Mouse (Mus musculus) midbrain, embryonic 15.5 days (tissue): ENCODE measurements around the gene 1700016C15Rik. TPM values are rescaled to one million over a fixed set of nuclear protein-coding genes. Genes with fewer than 3 reads are reported as not detected.
A peak's percentile ranks its signal among the peaks of the same experiment; 100 is the strongest.

Experiments
- ATAC-seq: fragments of 200-750 bp; cut with Nextera tagmentation; replicated peaks from 2 replicates; pipeline ENCODE4 v1.8.0; 2017; ENCODE audit warnings: moderate TSS enrichment
- H3K27ac ChIP-seq: fragments of 300-500 bp; sonication (generic); 2 replicates; pipeline ENCODE4 v1.5.1; 2015; ENCODE audit warnings: mild to moderate bottlenecking, inconsistent platforms
- H3K27me3 ChIP-seq: fragments of 300-500 bp; sonication (generic); replicated peaks from 2 replicates; pipeline ENCODE4 v1.6.1; 2015; ENCODE audit warnings: inconsistent platforms
- H3K36me3 ChIP-seq: fragments of 300-500 bp; sonication (generic); replicated peaks from 2 replicates; pipeline ENCODE4 v1.6.1; 2015; ENCODE audit warnings: inconsistent platforms
- H3K4me1 ChIP-seq: fragments of 300-500 bp; sonication (generic); 2 replicates; pipeline ENCODE4 v1.6.1; 2015; ENCODE audit warnings: inconsistent platforms
- H3K4me2 ChIP-seq: fragments of 300-500 bp; sonication (generic); 2 replicates; pipeline ENCODE4 v1.6.1; 2015; ENCODE audit warnings: inconsistent platforms, mild to moderate bottlenecking, moderate library complexity
- H3K4me3 ChIP-seq: fragments of 300-500 bp; sonication (generic); 2 replicates; pipeline ENCODE4 v1.5.1; 2015; ENCODE audit warnings: mild to moderate bottlenecking, inconsistent platforms
- H3K9ac ChIP-seq: fragments of 300-500 bp; sonication (generic); 2 replicates; pipeline ENCODE4 v1.6.1; 2015; ENCODE audit warnings: mild to moderate bottlenecking, inconsistent platforms
- H3K9me3 ChIP-seq: fragments of 300-500 bp; sonication (generic); 2 replicates; pipeline ENCODE4 v1.6.1; 2016; ENCODE audit warnings: inconsistent platforms
- WGBS: fragments of 180-500 bp; shearing (Covaris S2); methylation state at CpG from one replicate; pipeline ENCODE4 v1.1.7; 2015; ENCODE audit warnings: mixed read lengths; 5-methylcytosine and 5-hydroxymethylcytosine counted together
- polyA plus RNA-seq: library from polyadenylated mRNA; unstranded; fragments of >200 nt; fragmentation: Nextera tagmentation; extraction: Ambion mirVana; gene quantifications from 2 replicates; pipeline ENCODE4 v1.2.1, GENCODE M21; 2015

1700016C15Rik gene
- polyA plus RNA-seq, result not detected in 2 replicates

DNA sequence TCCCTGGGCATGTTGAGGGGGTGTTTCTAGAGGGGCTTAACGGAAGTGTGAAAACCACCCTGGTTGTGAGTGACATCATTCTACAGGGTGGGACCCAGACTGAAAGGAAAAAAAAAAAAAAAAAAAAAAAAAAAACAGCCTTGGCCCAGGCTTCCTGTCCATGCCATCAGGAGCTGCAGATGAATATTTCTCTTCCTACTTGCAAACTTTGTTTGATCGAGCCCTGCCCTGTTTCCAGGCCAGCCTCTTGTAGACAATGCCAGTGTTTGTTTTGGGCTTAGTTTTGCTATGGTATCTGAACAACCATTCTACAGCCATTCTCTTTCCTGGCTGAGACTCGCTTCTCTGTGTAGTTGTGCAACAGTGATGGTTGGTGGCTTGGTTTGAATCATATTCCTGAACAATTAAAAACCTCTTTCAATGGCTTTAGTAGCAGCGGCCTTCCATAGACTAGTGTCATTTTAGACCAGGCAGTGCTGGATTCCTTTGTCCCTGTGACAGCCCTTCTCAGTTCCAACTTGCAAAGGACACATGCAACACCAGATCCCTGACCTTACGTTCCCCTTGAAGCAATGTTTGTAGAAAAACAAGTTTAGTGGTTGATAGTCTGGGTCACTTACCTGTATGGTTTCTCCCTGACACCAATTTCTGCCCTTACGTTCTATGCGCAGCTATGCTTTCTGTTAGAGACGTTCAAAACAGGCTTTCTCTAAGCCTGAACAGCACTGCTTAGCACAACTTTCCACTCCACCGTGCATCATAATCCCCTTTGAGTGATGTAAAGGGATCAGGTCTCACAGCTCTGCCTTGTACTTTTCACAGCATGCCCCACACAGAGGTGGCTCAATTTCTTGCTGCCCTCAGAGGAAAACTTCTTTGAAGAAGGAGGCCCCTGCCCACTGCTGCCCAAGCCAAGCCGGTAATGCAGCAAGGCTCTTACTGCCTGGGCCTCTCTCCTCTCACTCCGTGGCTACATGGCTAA lies at the start of gene 1700016C15Rik:
Gene 1700016C15Rik, plus strand, starts transcription at position 772 of the 982 bp plus-strand sequence.
- 30% methylated on average over 11 of the region's 11 CpGs for WGBS
- no peaks in the 10 kb centered on the region for H3K9me3 ChIP-seq
- H3K27me3 ChIP-seq, result no peaks in the 10 kb centered on the region
- no peaks in the 10 kb centered on the region for H3K36me3 ChIP-seq
- H3K4me1 ChIP-seq, result no peaks in the 10 kb centered on the region
- H3K9ac ChIP-seq, result no peak within 1 kb of the TSS
- H3K4me3 ChIP-seq, result no peak within 1 kb of the TSS
- ATAC-seq, result 0 out of 2 replicates have a peak, but pooled peaks have one; percentile 45
- no peak within 1 kb of the TSS for H3K4me2 ChIP-seq
- H3K27ac ChIP-seq, result no peak within 1 kb of the TSS

DNA sequence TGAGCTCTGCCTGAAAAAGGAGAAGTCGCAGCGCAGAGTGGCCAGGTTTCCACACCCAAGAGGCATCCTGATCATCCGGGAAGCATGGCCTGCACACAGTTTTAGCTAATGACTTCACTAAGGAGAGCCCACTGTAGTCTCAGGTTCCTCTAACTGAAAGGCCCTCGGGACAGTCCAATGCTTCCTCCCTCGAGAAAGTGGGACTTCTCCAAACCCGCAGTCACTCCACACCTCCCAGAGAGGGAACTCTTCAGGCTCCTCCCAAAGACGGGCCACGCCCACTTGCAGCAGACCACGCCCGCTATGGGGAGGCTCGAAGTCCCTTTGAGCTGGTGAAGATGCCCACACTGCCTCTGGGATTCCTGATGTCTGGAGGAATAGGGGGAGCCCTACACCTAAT lies 48.4 kb upstream of the 1700016C15Rik start:
- no peak for ATAC-seq
- Histone ChIP-seq H3K9ac (no peak overlapping the region), H3K27ac (no peak overlapping the region), H3K27me3 (no peaks in the 10 kb centered on the region), H3K9me3 (no peaks in the 10 kb centered on the region), H3K4me2 (no peak overlapping the region), H3K4me1 (peaks cover 9% of the 10 kb centered on the region; the same call in 1 of the 2 replicates), H3K4me3 (no peak overlapping the region), H3K36me3 (no peaks in the 10 kb centered on the region)
- 83% methylated on average over 11 of the region's 11 CpGs for WGBS

GRCm38 (mm10) chr1:177683931-177684836 lies 45.4 kb upstream of the 1700016C15Rik start:
- peak; percentile 77 for ATAC-seq
- Histone ChIP-seq H3K4me3 (no peak overlapping the region), H3K4me1 (peaks cover 9% of the 10 kb centered on the region; the same call in 1 of the 2 replicates), H3K9ac (no peak overlapping the region), H3K27ac (0 out of 2 replicates have a peak overlapping the region, but pooled peaks have one; percentile 4), H3K9me3 (no peaks in the 10 kb centered on the region), H3K27me3 (no peaks in the 10 kb centered on the region), H3K36me3 (no peaks in the 10 kb centered on the region), H3K4me2 (peak overlapping the region; percentile 3; the same call in 1 of the 2 replicates)
- WGBS, result 27% methylated on average over 18 of the region's 18 CpGs

DNA sequence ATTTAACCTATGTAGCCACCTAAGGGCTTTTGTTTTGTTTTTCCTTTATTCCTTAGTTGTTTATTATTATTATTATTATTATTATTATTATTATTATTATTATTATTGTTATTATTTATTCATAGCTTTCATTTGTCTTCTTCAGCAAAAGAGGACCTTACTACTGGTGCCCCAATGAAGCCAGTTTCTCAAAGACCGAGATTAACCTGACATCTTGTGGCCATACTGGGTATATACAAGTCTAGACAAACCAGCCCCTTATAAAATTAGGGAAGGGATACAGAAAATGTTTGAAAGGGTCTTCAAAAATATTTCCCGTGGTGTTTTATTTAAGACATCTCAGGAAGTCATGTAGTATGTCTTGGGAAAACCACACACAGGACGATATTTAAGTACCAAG lies 44.7 kb upstream of the 1700016C15Rik start:
- ATAC-seq, result peak; percentile 70; the same call in 1 of the 2 replicates
- no peaks in the 10 kb centered on the region for H3K9me3 ChIP-seq
- H3K4me1 ChIP-seq, result peaks cover 9% of the 10 kb centered on the region; the same call in 1 of the 2 replicates
- H3K4me3 ChIP-seq, result no peak overlapping the region
- H3K36me3 ChIP-seq, result no peaks in the 10 kb centered on the region
- no peak overlapping the region for H3K9ac ChIP-seq
- WGBS, result 10% methylated on average over 3 of the region's 3 CpGs
- no peak overlapping the region for H3K4me2 ChIP-seq
- no peaks in the 10 kb centered on the region for H3K27me3 ChIP-seq
- no peak overlapping the region for H3K27ac ChIP-seq

DNA sequence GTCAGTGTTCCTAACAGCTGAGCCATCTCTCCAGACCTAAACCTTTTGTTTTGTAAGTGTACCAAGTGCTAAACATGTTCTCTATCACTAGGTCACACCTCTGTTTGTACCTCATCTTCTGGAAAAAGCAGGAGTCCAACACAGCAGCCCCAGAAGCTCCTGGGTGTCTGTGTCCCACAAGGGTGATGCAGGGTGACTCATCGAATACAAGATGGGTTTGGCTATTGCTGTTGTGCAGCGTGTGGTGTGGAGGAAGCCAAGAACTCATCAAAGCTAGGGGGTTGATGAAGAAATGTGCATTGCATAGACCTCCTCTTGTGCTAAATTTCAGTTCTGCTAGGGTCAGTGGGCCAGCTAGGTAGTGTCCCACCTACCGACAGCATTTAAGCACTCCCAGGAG lies 43.5 kb upstream of the 1700016C15Rik start:
- Histone ChIP-seq H3K27ac (no peak overlapping the region), H3K4me1 (peaks cover 9% of the 10 kb centered on the region; the same call in 1 of the 2 replicates), H3K4me3 (no peak overlapping the region), H3K4me2 (no peak overlapping the region), H3K9ac (no peak overlapping the region), H3K9me3 (no peaks in the 10 kb centered on the region), H3K36me3 (no peaks in the 10 kb centered on the region), H3K27me3 (no peaks in the 10 kb centered on the region)
- no peak for ATAC-seq
- WGBS, result 74% methylated on average over 3 of the region's 3 CpGs

- no peak for ATAC-seq
- H3K9me3 ChIP-seq, result no peaks in the 10 kb centered on the region
- no peak overlapping the region for H3K4me3 ChIP-seq
- peaks cover 9% of the 10 kb centered on the region; the same call in 1 of the 2 replicates for H3K4me1 ChIP-seq
- H3K27me3 ChIP-seq, result no peaks in the 10 kb centered on the region
- WGBS, result 77% methylated on average over 5 of the region's 5 CpGs
- no peak overlapping the region for H3K4me2 ChIP-seq
- H3K9ac ChIP-seq, result no peak overlapping the region
- H3K36me3 ChIP-seq, result no peaks in the 10 kb centered on the region
- H3K27ac ChIP-seq, result no peak overlapping the region
Observed at GRCm38 (mm10) chr1:177686982-177687381, 42.6 kb upstream of the 1700016C15Rik start.

DNA sequence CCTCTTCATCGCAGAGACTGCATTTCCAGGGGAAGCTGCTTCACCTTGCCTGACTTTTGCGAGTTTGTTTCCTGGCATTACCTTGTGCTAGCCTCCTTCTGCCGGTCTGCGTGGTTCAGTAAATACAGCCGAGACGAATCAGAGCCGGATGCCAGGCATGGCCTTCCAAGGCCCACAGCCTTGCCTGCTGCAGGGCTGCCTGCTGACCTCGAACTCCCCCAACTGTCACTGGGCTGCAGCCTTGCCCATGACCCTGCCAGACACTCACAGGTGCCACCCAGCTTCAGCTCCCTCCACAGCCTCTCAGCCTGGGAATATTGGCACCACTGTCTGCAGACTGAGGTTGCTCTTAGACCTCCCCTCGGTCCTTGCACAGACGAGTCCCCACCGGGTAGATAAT lies 37.1 kb upstream of the 1700016C15Rik start:
- Histone ChIP-seq H3K4me3 (no peak overlapping the region), H3K4me1 (no peaks in the 10 kb centered on the region), H3K9ac (no peak overlapping the region), H3K9me3 (no peaks in the 10 kb centered on the region), H3K27ac (no peak overlapping the region), H3K27me3 (no peaks in the 10 kb centered on the region), H3K36me3 (no peaks in the 10 kb centered on the region), H3K4me2 (no peak overlapping the region)
- WGBS, result 70% methylated on average over 11 of the region's 11 CpGs
- ATAC-seq, result no peak

- no peak overlapping the region for H3K27ac ChIP-seq
- no peak for ATAC-seq
- no peak overlapping the region for H3K4me3 ChIP-seq
- no peaks in the 10 kb centered on the region for H3K4me1 ChIP-seq
- no peaks in the 10 kb centered on the region for H3K36me3 ChIP-seq
- H3K27me3 ChIP-seq, result no peaks in the 10 kb centered on the region
- no peak overlapping the region for H3K9ac ChIP-seq
- whole genome bisulfite sequencing, result 69% methylated on average over 9 of the region's 9 CpGs
- no peak overlapping the region for H3K4me2 ChIP-seq
- H3K9me3 ChIP-seq, result no peaks in the 10 kb centered on the region
Observed at GRCm38 (mm10) chr1:177693486-177694252, 35.9 kb upstream of the 1700016C15Rik start.

DNA sequence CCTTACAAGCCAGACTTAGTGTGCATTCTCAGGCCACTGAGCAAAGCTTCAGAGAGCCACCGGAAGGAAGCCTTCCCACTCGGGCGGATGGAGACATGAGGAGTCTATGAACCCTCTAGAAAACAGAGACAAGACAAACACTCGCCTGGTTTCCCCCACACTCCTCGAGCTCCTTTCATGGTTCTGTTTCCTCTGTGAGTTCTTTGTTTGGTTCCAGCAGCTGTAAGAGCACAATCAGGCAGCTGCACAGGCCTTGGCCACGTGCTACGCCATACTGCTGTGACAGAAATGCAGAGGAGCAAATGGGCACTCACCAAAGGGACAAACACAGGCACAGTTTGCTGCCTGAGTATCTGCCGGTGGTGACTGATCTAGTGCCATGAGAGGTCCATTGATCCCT lies 29.1 kb upstream of the 1700016C15Rik start:
- H3K4me1 ChIP-seq, result peaks cover 8% of the 10 kb centered on the region
- WGBS, result 55% methylated on average over 8 of the region's 8 CpGs
- ATAC-seq, result no peak
- H3K27me3 ChIP-seq, result no peaks in the 10 kb centered on the region
- no peaks in the 10 kb centered on the region for H3K36me3 ChIP-seq
- no peak overlapping the region for H3K27ac ChIP-seq
- no peak overlapping the region for H3K4me3 ChIP-seq
- no peaks in the 10 kb centered on the region for H3K9me3 ChIP-seq
- H3K4me2 ChIP-seq, result no peak overlapping the region
- no peak overlapping the region for H3K9ac ChIP-seq

- Histone ChIP-seq H3K4me3 (peak overlapping the region; percentile 37), H3K36me3 (no peaks in the 10 kb centered on the region), H3K27me3 (no peaks in the 10 kb centered on the region), H3K9ac (peak overlapping the region; percentile 28; the same call in 1 of the 2 replicates), H3K4me1 (peaks cover 8% of the 10 kb centered on the region), H3K27ac (no peak overlapping the region), H3K9me3 (no peaks in the 10 kb centered on the region), H3K4me2 (peak overlapping the region; percentile 82)
- peak; percentile 87 for ATAC-seq
- under 1% methylated on average over 15 of the region's 15 CpGs for WGBS
Observed at GRCm38 (mm10) chr1:177702481-177703146, 27.0 kb upstream of the 1700016C15Rik start.
